Mouse (Mus musculus): Measurements from ENCODE around the gene G3bp2. TPM values are rescaled to one million over a fixed set of nuclear protein-coding genes. Genes with fewer than 3 reads are reported as not detected.
A peak's percentile ranks its signal among the peaks of the same experiment; 100 is the strongest.

G3bp2 gene
- polyA plus RNA-seq, 1 experiment from 2014 or later: 79.7 TPM

DNA sequence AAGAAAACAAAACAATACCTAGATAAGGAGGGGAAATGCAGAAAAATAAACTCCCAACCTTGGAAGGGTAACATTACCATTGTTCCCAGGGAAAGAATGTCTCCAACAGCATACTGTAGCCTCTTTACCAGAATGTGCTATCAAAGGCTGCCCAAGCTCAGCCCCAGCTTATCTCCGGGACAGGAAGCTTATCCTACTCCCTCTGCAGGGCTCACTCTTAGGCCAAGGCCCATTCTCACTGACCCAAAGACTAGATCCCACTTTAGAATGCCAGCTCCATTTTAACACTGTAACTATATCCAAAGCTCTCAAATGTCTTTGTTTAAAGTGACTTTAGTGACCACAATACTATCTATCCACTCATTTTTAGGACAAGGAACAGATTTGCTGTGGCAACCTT is 4.2 kb downstream of the G3bp2 start:
- Histone ChIP-seq H3K27ac (no peak overlapping the region), H3K9me3 (replicated peaks) (no peaks in the 10 kb centered on the region), H3K4me2 (peak overlapping the region; percentile 26), H3K9ac (no peak overlapping the region; the same call in 1 of the 2 replicates), H3K27me3 (no peaks in the 10 kb centered on the region), H3K36me3 (no peaks in the 10 kb centered on the region), H3K4me3 (replicated peaks) (no peak overlapping the region), H3K4me1 (replicated peaks) (peaks cover 75% of the 10 kb centered on the region)
- WGBS (ENCODE audit: insufficient replicate concordance): 15% methylated on average over 1 of the region's 1 CpGs
- ATAC-seq (ENCODE audit: low read depth) (no peak), DNase-seq (no peak)

DNA sequence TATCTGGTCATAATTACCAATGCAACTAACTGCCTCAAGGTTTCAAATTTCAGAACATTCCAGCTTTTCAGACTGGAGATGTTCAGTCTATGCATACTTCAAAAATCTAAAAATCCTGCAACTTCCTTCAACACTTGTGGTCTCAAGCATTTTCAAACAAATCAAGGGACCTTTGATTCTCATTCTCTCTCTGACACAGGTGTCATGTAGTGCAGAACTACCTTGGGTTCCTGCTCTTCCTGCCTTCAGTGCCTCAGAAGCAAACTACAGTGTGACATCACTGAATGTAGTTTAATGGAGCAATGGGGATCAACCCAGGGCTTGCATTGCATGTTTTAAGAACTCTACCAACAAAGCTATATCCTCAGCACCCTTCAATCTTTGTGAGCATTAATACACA is 4.8 kb downstream of the G3bp2 start:
- H3K36me3 ChIP-seq: no peaks in the 10 kb centered on the region
- H3K9me3 ChIP-seq (replicated peaks): no peaks in the 10 kb centered on the region
- ATAC-seq (ENCODE audit: low read depth) (no peak), DNase-seq (no peak)
- no peak overlapping the region for H3K27ac ChIP-seq
- H3K9ac ChIP-seq: no peak overlapping the region
- peaks cover 75% of the 10 kb centered on the region for H3K4me1 ChIP-seq (replicated peaks)
- H3K27me3 ChIP-seq: no peaks in the 10 kb centered on the region
- no peak overlapping the region for H3K4me3 ChIP-seq (replicated peaks)
- H3K4me2 ChIP-seq: peak overlapping the region; percentile 26; the same call in 1 of the 2 replicates

DNA sequence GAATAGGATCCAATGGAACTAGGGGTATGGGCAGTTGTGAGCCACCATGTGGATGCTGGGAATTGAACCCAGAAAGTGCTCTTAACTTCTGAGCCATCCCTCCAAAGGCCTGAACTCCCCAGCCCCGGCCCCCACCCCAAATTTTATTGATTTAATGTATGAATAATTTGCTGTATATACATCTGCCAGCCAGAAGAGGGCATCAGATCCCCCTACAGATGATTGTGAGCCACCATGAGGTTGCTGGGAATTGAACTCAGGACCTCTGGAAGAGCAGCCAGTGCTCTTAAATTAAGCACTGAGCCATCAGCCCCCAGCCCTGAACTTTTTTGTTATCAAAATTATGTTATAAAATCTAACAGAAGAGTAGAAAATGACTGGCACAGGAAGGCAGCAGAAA is 7.2 kb downstream of the G3bp2 start:
- no peak overlapping the region for H3K4me2 ChIP-seq
- WGBS (ENCODE audit: insufficient replicate concordance): 68% methylated on average over 1 of the region's 1 CpGs

DNA sequence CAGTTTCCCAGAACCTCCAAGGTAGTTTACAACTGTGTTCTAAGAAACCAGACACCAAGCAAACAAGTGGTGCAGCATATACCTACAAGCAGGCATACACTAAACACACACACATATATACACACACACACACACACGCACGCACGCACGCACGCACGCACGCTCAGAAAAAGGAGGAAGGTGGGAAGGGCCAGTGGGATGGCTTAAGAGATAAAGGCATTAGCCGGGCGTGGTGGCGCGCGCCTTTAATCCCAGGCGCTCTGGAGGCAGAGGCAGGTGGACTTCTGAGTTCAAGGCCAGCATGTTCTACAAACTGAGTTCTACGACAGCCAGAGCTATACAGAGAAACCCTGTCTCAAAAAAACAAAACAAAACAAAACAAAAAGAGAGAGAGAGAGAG is 9.5 kb downstream of the G3bp2 start:
- H3K4me3 ChIP-seq (replicated peaks): no peak overlapping the region
- peak; percentile 82 for ATAC-seq (ENCODE audit: low read depth)
- no peaks in the 10 kb centered on the region for H3K9me3 ChIP-seq (replicated peaks)
- WGBS (ENCODE audit: insufficient replicate concordance): 27% methylated on average over 14 of the region's 14 CpGs
- H3K9ac ChIP-seq: peak overlapping the region; percentile 11; the same call in 1 of the 2 replicates
- DNase-seq: no peak
- H3K4me2 ChIP-seq: peak overlapping the region; percentile 32
- no peaks in the 10 kb centered on the region for H3K27me3 ChIP-seq
- H3K36me3 ChIP-seq: peaks cover 15% of the 10 kb centered on the region
- no peak overlapping the region; the same call in 1 of the 2 replicates for H3K27ac ChIP-seq
- H3K4me1 ChIP-seq (replicated peaks): peaks cover 42% of the 10 kb centered on the region

More for the DNA sequence above, 7.2 kb downstream of the G3bp2 start:
- Histone ChIP-seq H3K9me3 (replicated peaks) (no peaks in the 10 kb centered on the region), H3K36me3 (peaks cover 7% of the 10 kb centered on the region), H3K4me1 (replicated peaks) (peaks cover 64% of the 10 kb centered on the region), H3K4me3 (replicated peaks) (no peak overlapping the region), H3K9ac (no peak overlapping the region), H3K27me3 (no peaks in the 10 kb centered on the region), H3K27ac (no peak overlapping the region)
- no peak for DNase-seq
- no peak for ATAC-seq (ENCODE audit: low read depth)

DNA sequence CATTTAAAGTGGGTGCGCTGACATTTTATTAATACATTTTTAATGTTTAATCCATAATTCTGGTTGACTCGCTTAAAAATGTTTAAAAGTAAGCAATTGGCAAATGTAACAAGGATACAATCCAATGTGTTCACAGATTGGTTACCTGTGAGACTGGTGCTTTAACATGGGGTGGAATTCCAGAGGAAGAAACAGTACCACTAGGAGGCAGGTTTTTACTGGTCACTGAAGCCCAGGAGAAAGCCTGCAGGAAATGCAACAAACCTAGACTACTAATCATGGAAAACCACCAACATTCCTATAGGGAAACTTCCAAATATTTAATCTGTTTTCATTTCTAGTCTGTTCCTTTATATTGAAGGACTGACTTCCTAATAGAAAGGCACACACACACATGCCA is 20.3 kb downstream of the G3bp2 start:
- 82% methylated on average over 2 of the region's 2 CpGs for WGBS (ENCODE audit: insufficient replicate concordance)
- Histone ChIP-seq H3K4me1 (replicated peaks) (peaks cover 4% of the 10 kb centered on the region; the same call in 1 of the 2 replicates), H3K4me2 (no peak overlapping the region), H3K36me3 (peaks cover 56% of the 10 kb centered on the region), H3K27ac (no peak overlapping the region), H3K9ac (no peak overlapping the region), H3K9me3 (replicated peaks) (no peaks in the 10 kb centered on the region), H3K27me3 (no peaks in the 10 kb centered on the region), H3K4me3 (replicated peaks) (no peak overlapping the region)
- no peak for DNase-seq
- ATAC-seq (ENCODE audit: low read depth): no peak

DNA sequence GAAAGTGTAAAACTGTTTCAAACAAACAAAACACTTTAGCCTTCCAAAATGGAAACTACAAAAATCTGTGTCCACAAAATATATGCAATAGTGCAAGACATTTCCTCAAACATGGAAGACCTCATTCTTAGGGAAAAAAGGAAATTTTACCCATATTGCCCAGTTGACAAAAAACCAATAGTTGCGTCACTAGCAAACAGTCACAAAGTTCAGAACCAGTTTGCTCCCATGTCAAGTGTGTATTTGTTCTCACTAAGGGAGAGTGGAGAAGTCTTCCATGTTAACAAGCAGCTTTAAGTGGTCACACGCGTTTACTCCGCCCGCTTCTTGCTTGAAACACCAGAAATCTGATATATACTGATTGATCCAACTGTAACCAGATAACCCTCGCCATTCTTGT is 30.7 kb downstream of the G3bp2 start:
- Histone ChIP-seq H3K27me3 (no peaks in the 10 kb centered on the region), H3K4me1 (replicated peaks) (no peaks in the 10 kb centered on the region), H3K9ac (no peak overlapping the region), H3K4me2 (no peak overlapping the region), H3K4me3 (replicated peaks) (no peak overlapping the region), H3K9me3 (replicated peaks) (no peaks in the 10 kb centered on the region), H3K27ac (no peak overlapping the region; the same call in 1 of the 2 replicates), H3K36me3 (peaks cover 49% of the 10 kb centered on the region)
- no peak for DNase-seq
- 76% methylated on average over 6 of the region's 6 CpGs for WGBS (ENCODE audit: insufficient replicate concordance)
- no peak for ATAC-seq (ENCODE audit: low read depth)

DNA sequence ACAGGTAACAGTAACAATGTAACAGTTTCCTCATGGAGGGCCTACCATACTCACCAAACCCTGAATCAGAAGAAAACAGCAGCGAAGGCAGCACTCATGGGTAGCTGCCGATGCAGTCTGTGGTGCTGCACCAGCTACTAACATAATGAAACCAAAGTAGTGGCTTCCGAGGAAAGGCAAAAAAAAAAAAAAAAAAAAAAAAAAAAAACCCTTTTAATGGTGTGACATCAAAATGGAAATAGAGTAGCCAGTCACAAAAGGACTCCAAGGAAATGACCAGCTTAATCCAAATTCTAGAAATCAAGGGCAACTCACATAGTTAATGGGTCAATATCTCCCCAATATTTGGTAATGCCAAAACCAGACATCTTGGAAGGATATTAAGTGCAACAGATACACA is 33.1 kb downstream of the G3bp2 start:
- Histone ChIP-seq H3K9ac (no peak overlapping the region), H3K4me2 (no peak overlapping the region), H3K4me3 (replicated peaks) (no peak overlapping the region), H3K36me3 (peaks cover 26% of the 10 kb centered on the region), H3K9me3 (replicated peaks) (no peaks in the 10 kb centered on the region), H3K27ac (no peak overlapping the region), H3K4me1 (replicated peaks) (no peaks in the 10 kb centered on the region), H3K27me3 (no peaks in the 10 kb centered on the region)
- ATAC-seq (ENCODE audit: low read depth) (no peak), DNase-seq (no peak)
- WGBS (ENCODE audit: insufficient replicate concordance): 74% methylated on average over 3 of the region's 3 CpGs

DNA sequence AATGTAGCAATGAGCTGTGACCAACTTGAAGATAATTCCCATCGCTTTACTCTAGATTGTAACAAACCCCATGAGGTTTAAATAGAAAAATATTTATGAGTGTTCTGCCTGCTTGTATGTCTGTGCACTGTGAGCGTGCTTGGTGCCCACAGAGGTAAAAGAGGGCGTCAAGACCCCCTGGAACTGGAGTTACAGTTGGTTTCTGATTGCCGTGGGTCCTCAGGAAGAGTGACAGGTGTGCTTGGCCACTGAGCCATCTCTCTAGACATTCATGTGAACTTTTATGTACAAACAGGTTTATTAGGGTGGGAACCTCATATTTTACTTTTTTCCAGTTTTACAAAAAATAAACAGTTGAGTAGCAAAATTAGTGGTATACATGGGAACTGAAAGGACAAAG is 39.7 kb downstream of the G3bp2 start, which contains the start of gene Cdkl2:
Cdkl2 (minus strand) TSS at position 101 of the 400 bp plus-strand sequence.
- ATAC-seq (ENCODE audit: low read depth) (no peak), DNase-seq (no peak)
- Histone ChIP-seq H3K27me3 (peaks cover 25% of the 10 kb centered on the region), H3K4me2 (peak within 1 kb of the TSS; percentile 88), H3K27ac (no peak within 1 kb of the TSS), H3K4me1 (replicated peaks) (peaks cover 12% of the 10 kb centered on the region), H3K9ac (peak within 1 kb of the TSS; percentile 69), H3K9me3 (replicated peaks) (no peaks in the 10 kb centered on the region), H3K36me3 (no peaks in the 10 kb centered on the region), H3K4me3 (replicated peaks) (peak within 1 kb of the TSS; percentile 72)
- whole genome bisulfite sequencing (ENCODE audit: insufficient replicate concordance): 64% methylated on average over 4 of the region's 4 CpGs

DNA sequence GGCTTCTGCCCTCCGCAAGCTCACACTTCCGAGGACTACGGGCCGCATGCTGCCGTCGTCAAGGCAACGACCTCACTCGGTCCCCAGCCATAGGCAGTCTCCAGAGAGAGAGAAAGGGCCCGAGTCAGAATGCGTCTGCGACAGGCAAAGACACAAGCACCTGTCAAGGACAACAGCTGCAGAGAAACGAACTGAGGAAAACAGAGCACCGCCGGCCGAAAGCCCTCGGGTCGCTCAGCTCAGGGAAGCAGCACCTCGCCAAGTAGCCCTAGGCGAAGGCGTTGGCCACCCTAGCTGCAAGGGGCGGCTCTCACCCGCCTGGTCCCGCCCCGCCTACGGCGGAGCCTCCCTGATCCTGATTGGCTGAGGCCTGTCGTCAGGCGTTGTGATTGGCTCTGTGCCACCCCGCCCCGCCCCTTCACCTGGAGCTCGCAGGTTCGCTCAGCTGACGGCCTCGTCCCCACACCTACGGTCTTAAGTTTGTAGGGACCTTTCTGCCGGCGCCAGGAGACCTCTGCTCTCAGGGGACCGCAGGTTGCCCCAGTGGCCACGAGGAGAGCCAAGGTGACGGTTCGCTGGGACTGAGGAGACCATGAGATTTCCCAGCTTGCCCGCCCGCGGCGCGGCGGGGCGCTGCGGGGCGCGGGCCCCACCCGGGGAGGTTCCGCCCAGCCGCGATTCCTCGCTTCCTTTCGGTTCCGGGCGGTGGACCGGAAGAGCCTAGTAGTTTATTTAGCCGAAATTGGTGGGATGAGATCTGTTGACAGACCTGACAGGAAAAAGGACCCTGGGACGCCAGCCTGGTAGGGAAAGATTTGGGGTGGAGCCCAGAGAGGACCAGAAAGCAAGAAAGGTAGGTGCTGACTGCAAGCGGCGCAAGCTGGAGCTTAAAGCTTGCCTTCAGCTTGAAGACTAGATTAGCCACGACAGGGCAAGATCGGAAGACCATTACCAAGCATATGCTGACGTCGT is 40.9 kb downstream of the G3bp2 start:
- Histone ChIP-seq H3K9me3 (replicated peaks) (no peaks in the 10 kb centered on the region), H3K36me3 (no peaks in the 10 kb centered on the region), H3K27ac (no peak overlapping the region), H3K27me3 (peaks cover 26% of the 10 kb centered on the region), H3K4me1 (replicated peaks) (peaks cover 12% of the 10 kb centered on the region), H3K4me3 (replicated peaks) (peak overlapping the region; percentile 72), H3K9ac (peak overlapping the region; percentile 69), H3K4me2 (peak overlapping the region; percentile 88)
- WGBS (ENCODE audit: insufficient replicate concordance): under 1% methylated on average over 68 of the region's 68 CpGs
- ATAC-seq (ENCODE audit: low read depth) (peak; percentile 100), DNase-seq (peak; percentile 94)

DNA sequence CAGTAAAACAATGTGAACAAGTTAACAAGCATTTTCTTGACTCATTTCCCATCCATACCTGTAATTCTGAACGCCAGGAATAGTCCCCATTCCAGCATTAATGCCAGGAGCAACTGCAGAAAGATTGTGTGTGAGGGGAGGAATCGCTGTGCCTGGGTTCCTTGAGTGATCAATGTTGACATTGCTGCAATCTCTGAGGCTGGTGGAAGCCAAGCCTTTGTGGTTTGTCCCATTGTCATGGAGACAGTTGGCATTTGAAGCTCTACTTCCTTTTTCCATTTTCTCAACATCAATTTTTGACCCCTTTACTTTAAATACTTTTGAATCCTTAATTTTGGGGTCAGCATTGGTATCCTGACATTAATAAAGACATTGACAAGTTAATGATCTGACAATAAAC is 63.6 kb downstream of the G3bp2 start:
- ATAC-seq (ENCODE audit: low read depth) (no peak), DNase-seq (no peak)
- 18% methylated on average over 2 of the region's 2 CpGs for WGBS (ENCODE audit: insufficient replicate concordance)
- Histone ChIP-seq H3K4me2 (no peak overlapping the region), H3K27me3 (no peaks in the 10 kb centered on the region), H3K27ac (no peak overlapping the region), H3K36me3 (no peaks in the 10 kb centered on the region), H3K4me3 (replicated peaks) (no peak overlapping the region), H3K4me1 (replicated peaks) (no peaks in the 10 kb centered on the region), H3K9me3 (replicated peaks) (no peaks in the 10 kb centered on the region), H3K9ac (no peak overlapping the region)

DNA sequence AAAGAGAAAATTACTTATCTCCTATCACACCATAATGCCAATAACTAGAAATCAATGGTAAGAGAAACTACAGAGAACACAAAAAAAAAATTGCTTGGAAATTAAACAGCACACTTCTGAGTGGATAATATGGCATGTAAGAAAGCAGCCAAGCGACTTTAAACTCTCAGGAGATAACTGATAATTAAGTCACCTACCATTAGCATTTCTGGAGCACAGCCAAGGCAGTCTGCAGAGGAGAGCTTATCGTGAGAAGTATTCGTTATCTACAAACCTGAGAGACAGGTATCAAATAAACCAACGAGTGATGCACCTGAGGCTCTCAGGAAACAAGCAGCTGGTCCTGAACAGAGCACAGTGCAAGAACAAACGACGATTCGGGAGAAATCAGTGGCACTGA is 71.8 kb downstream of the G3bp2 start:
- DNase-seq (no peak), ATAC-seq (ENCODE audit: low read depth) (no peak)
- Histone ChIP-seq H3K4me1 (replicated peaks) (peaks cover 4% of the 10 kb centered on the region; the same call in 1 of the 2 replicates), H3K9ac (no peak overlapping the region), H3K4me3 (replicated peaks) (no peak overlapping the region), H3K27me3 (no peaks in the 10 kb centered on the region), H3K4me2 (no peak overlapping the region), H3K27ac (no peak overlapping the region), H3K9me3 (replicated peaks) (no peaks in the 10 kb centered on the region), H3K36me3 (no peaks in the 10 kb centered on the region)
- WGBS (ENCODE audit: insufficient replicate concordance): 50% methylated on average over 7 of the region's 7 CpGs
